Mouse (Mus musculus) embryonic facial prominence, embryonic 15.5 days (tissue): ENCODE data around the gene Drd1. TPM values are rescaled to one million over a fixed set of nuclear protein-coding genes. Genes with fewer than 3 reads are reported as not detected.

ENCODE experiments used
- ATAC-seq: fragments of 200-750 bp; cut with Nextera tagmentation; 2 replicates; pipeline ENCODE4 v1.8.0; 2017; ENCODE audit warnings: low read depth, moderate TSS enrichment; ENCODE audit not compliant: insufficient number of reproducible peaks, low FRiP score, low TSS enrichment
- H3K27ac ChIP-seq: fragments of 300-500 bp; sonication (generic); replicated peaks from 2 replicates; pipeline ENCODE4 v1.5.1; 2015; ENCODE audit warnings: mild to moderate bottlenecking, inconsistent platforms
- H3K27me3 ChIP-seq: fragments of 300-500 bp; sonication (generic); 2 replicates; pipeline ENCODE4 v1.6.1; 2015; ENCODE audit warnings: inconsistent platforms
- H3K36me3 ChIP-seq: fragments of 300-500 bp; sonication (generic); 2 replicates; pipeline ENCODE4 v1.6.1; 2015; ENCODE audit warnings: mild to moderate bottlenecking, inconsistent platforms
- H3K4me1 ChIP-seq: fragments of 300-500 bp; sonication (generic); 2 replicates; pipeline ENCODE4 v1.6.1; 2015; ENCODE audit warnings: inconsistent platforms
- H3K4me2 ChIP-seq: fragments of 300-500 bp; sonication (generic); replicated peaks from 2 replicates; pipeline ENCODE4 v1.6.1; 2015; ENCODE audit warnings: mild to moderate bottlenecking, inconsistent platforms
- H3K4me3 ChIP-seq: fragments of 300-500 bp; sonication (generic); replicated peaks from 2 replicates; pipeline ENCODE4 v1.5.1; 2015; ENCODE audit warnings: mild to moderate bottlenecking, inconsistent platforms
- H3K9ac ChIP-seq: fragments of 300-500 bp; sonication (generic); 2 replicates; pipeline ENCODE4 v1.6.1; 2015; ENCODE audit warnings: inconsistent platforms
- H3K9me3 ChIP-seq: fragments of 300-500 bp; sonication (generic); replicated peaks from 2 replicates; pipeline ENCODE4 v1.6.1; 2016; ENCODE audit warnings: inconsistent platforms
- WGBS: fragments of 180-500 bp; shearing (Covaris S2); methylation state at CpG from one replicate; pipeline ENCODE4 v1.1.7; 2015; 5-methylcytosine and 5-hydroxymethylcytosine counted together
- polyA plus RNA-seq: library from polyadenylated mRNA; unstranded; fragments of >200 nt; fragmentation: Nextera tagmentation; extraction: Ambion mirVana; gene quantifications from 2 replicates; pipeline ENCODE4 v1.2.1, GENCODE M21; 2015

Drd1 gene
- polyA plus RNA-seq, 1 experiment from 2014 or later: 1.0 TPM

- no peaks in the 10 kb centered on the region for H3K9me3 ChIP-seq
- no peak overlapping the region for H3K9ac ChIP-seq
- H3K4me2 ChIP-seq: no peak overlapping the region
- ATAC-seq: no peak
- H3K4me3 ChIP-seq: no peak overlapping the region
- H3K4me1 ChIP-seq: 0 out of 2 replicates have a peak, but pooled peaks cover 7% of the 10 kb centered on the region
- no peaks in the 10 kb centered on the region for H3K27me3 ChIP-seq
- H3K27ac ChIP-seq: no peak overlapping the region
- H3K36me3 ChIP-seq: peaks cover 36% of the 10 kb centered on the region
- WGBS: 75% methylated on average over 5 of the region's 5 CpGs
These were observed 29.3 kb upstream of the Drd1 start for GRCm38 (mm10) chr13:54084826-54085225.

- peaks cover 29% of the 10 kb centered on the region for H3K36me3 ChIP-seq
- 49% methylated on average over 4 of the region's 4 CpGs for WGBS
- H3K9ac ChIP-seq: no peak overlapping the region
- H3K27me3 ChIP-seq: no peaks in the 10 kb centered on the region
- no peak overlapping the region for H3K4me3 ChIP-seq
- ATAC-seq: no peak
- H3K9me3 ChIP-seq: no peaks in the 10 kb centered on the region
- no peak overlapping the region for H3K4me2 ChIP-seq
- no peak overlapping the region for H3K27ac ChIP-seq
- H3K4me1 ChIP-seq: 0 out of 2 replicates have a peak, but pooled peaks cover 8% of the 10 kb centered on the region
These were observed 28.7 kb upstream of the Drd1 start for GRCm38 (mm10) chr13:54084178-54084577.

GRCm38 (mm10) chr13:54082946-54083345, 27.4 kb upstream of the Drd1 start:
- Histone ChIP-seq H3K4me3 (no peak overlapping the region), H3K9ac (no peak overlapping the region), H3K9me3 (no peaks in the 10 kb centered on the region), H3K4me1 (peaks cover 12% of the 10 kb centered on the region; the same call in 1 of the 2 replicates), H3K4me2 (no peak overlapping the region), H3K36me3 (peaks cover 17% of the 10 kb centered on the region), H3K27me3 (no peaks in the 10 kb centered on the region), H3K27ac (no peak overlapping the region)
- WGBS: 76% methylated on average over 5 of the region's 5 CpGs
- ATAC-seq: no peak

GRCm38 (mm10) chr13:54080785-54081184, 25.3 kb upstream of the Drd1 start:
- peaks cover 12% of the 10 kb centered on the region; the same call in 1 of the 2 replicates for H3K4me1 ChIP-seq
- no peak overlapping the region for H3K27ac ChIP-seq
- no peak overlapping the region for H3K4me3 ChIP-seq
- peaks cover 5% of the 10 kb centered on the region; the same call in 1 of the 2 replicates for H3K36me3 ChIP-seq
- H3K9ac ChIP-seq: no peak overlapping the region
- H3K27me3 ChIP-seq: no peaks in the 10 kb centered on the region
- ATAC-seq: no peak
- WGBS: 84% methylated on average over 1 of the region's 1 CpGs
- H3K9me3 ChIP-seq: no peaks in the 10 kb centered on the region
- no peak overlapping the region for H3K4me2 ChIP-seq

GRCm38 (mm10) chr13:54079782-54080759, 24.6 kb upstream of the Drd1 start:
- ATAC-seq: no peak
- Histone ChIP-seq H3K4me3 (no peak overlapping the region), H3K27me3 (no peaks in the 10 kb centered on the region), H3K9me3 (no peaks in the 10 kb centered on the region), H3K9ac (no peak overlapping the region), H3K4me2 (no peak overlapping the region), H3K36me3 (no peaks in the 10 kb centered on the region), H3K4me1 (peaks cover 12% of the 10 kb centered on the region; the same call in 1 of the 2 replicates), H3K27ac (no peak overlapping the region)
- WGBS: 64% methylated on average over 12 of the region's 12 CpGs

GRCm38 (mm10) chr13:54077470-54078174, 22.1 kb upstream of the Drd1 start:
- Histone ChIP-seq H3K27ac (no peak overlapping the region), H3K4me2 (no peak overlapping the region), H3K9ac (no peak overlapping the region), H3K4me3 (no peak overlapping the region), H3K27me3 (no peaks in the 10 kb centered on the region), H3K36me3 (no peaks in the 10 kb centered on the region), H3K9me3 (no peaks in the 10 kb centered on the region), H3K4me1 (peaks cover 9% of the 10 kb centered on the region; the same call in 1 of the 2 replicates)
- ATAC-seq: no peak
- WGBS: 67% methylated on average over 11 of the region's 11 CpGs

GRCm38 (mm10) chr13:54076762-54077460, 21.4 kb upstream of the Drd1 start:
- H3K4me3 ChIP-seq: no peak overlapping the region
- peaks cover 9% of the 10 kb centered on the region; the same call in 1 of the 2 replicates for H3K4me1 ChIP-seq
- no peak overlapping the region for H3K4me2 ChIP-seq
- no peak overlapping the region for H3K27ac ChIP-seq
- H3K9me3 ChIP-seq: no peaks in the 10 kb centered on the region
- no peak overlapping the region for H3K9ac ChIP-seq
- H3K36me3 ChIP-seq: no peaks in the 10 kb centered on the region
- H3K27me3 ChIP-seq: no peaks in the 10 kb centered on the region
- 87% methylated on average over 11 of the region's 11 CpGs for WGBS
- no peak for ATAC-seq

- Histone ChIP-seq H3K9me3 (no peaks in the 10 kb centered on the region), H3K4me3 (no peak overlapping the region)
- no peak for ATAC-seq
These were observed 20.5 kb upstream of the Drd1 start for GRCm38 (mm10) chr13:54076051-54076450.

GRCm38 (mm10) chr13:54075416-54075815, 19.9 kb upstream of the Drd1 start:
- 91% methylated on average over 2 of the region's 2 CpGs for WGBS
- Histone ChIP-seq H3K36me3 (no peaks in the 10 kb centered on the region), H3K27me3 (no peaks in the 10 kb centered on the region), H3K9me3 (no peaks in the 10 kb centered on the region), H3K4me1 (peaks cover 9% of the 10 kb centered on the region; the same call in 1 of the 2 replicates), H3K4me3 (no peak overlapping the region), H3K9ac (no peak overlapping the region), H3K27ac (no peak overlapping the region), H3K4me2 (no peak overlapping the region)
- ATAC-seq: no peak

More at GRCm38 (mm10) chr13:54076051-54076450, 20.5 kb upstream of the Drd1 start:
- no peak overlapping the region for H3K9ac ChIP-seq
- H3K4me2 ChIP-seq: no peak overlapping the region
- H3K27me3 ChIP-seq: no peaks in the 10 kb centered on the region
- H3K36me3 ChIP-seq: no peaks in the 10 kb centered on the region
- H3K4me1 ChIP-seq: peaks cover 9% of the 10 kb centered on the region; the same call in 1 of the 2 replicates
- no peak overlapping the region for H3K27ac ChIP-seq
- 91% methylated on average over 6 of the region's 6 CpGs for WGBS

GRCm38 (mm10) chr13:54073491-54073890, 18.0 kb upstream of the Drd1 start:
- Histone ChIP-seq H3K4me1 (peaks cover 1% of the 10 kb centered on the region; the same call in 1 of the 2 replicates), H3K36me3 (no peaks in the 10 kb centered on the region), H3K9ac (no peak overlapping the region), H3K27ac (no peak overlapping the region), H3K4me2 (0 out of 2 replicates have a peak overlapping the region, but pooled peaks have one; percentile 79), H3K27me3 (no peaks in the 10 kb centered on the region), H3K9me3 (no peaks in the 10 kb centered on the region), H3K4me3 (no peak overlapping the region)
- no peak for ATAC-seq
- 70% methylated on average over 2 of the region's 2 CpGs for WGBS
